Mouse (Mus musculus) right cerebral cortex, postnatal 36 days (tissue): ENCODE results near the gene Apc2.

Experiments
- DNase-seq, 2 experiments: peaks; one replicate each; pipeline ENCODE4 v3.0.0; 2022; ENCODE audit warnings: low spot score in 2 of 2, mixed read lengths in 1 of 2

Apc2 gene

GRCm38 (mm10) chr10:80294311-80294710 lies 1.5 kb upstream of the Apc2 start:
- DNase-seq, result no peak

- DNase-seq, result no peak
Observed at GRCm38 (mm10) chr10:80294788-80295303, 931 bp upstream of the Apc2 start.

GRCm38 (mm10) chr10:80296824-80297223 lies 1.0 kb downstream of the Apc2 start:
- no peak for DNase-seq

GRCm38 (mm10) chr10:80297526-80298133 lies 1.9 kb downstream of the Apc2 start:
- DNase-seq, result no peak

GRCm38 (mm10) chr10:80298571-80299281 lies 2.9 kb downstream of the Apc2 start:
- peak; percentile 90 to 91 for DNase-seq

- no peak for DNase-seq
Observed at GRCm38 (mm10) chr10:80299301-80299700, 3.5 kb downstream of the Apc2 start.

- DNase-seq, result no peak
Observed at GRCm38 (mm10) chr10:80299824-80300223, 4.0 kb downstream of the Apc2 start.

GRCm38 (mm10) chr10:80300672-80301181 lies 5.0 kb downstream of the Apc2 start:
- DNase-seq, result no peak

- DNase-seq, result no peak
Observed at GRCm38 (mm10) chr10:80301256-80302081, 5.7 kb downstream of the Apc2 start.

- DNase-seq, result no peak
Observed at GRCm38 (mm10) chr10:80302082-80302355, 6.2 kb downstream of the Apc2 start.

GRCm38 (mm10) chr10:80302471-80302881 lies 6.7 kb downstream of the Apc2 start:
- DNase-seq, result peak in 1 of 2 experiments; percentile 68

- DNase-seq, result no peak
Observed at GRCm38 (mm10) chr10:80304458-80304857, 8.7 kb downstream of the Apc2 start.

GRCm38 (mm10) chr10:80304862-80305261 lies 9.1 kb downstream of the Apc2 start:
- no peak for DNase-seq

GRCm38 (mm10) chr10:80311560-80311959 lies 15.8 kb downstream of the Apc2 start:
- DNase-seq, result peak in 1 of 2 experiments; percentile 5

- peak in 1 of 2 experiments; percentile 18 for DNase-seq
Observed at GRCm38 (mm10) chr10:80312586-80313504, 17.1 kb downstream of the Apc2 start.

GRCm38 (mm10) chr10:80313627-80314201 lies 17.9 kb downstream of the Apc2 start:
- no peak for DNase-seq

- no peak for DNase-seq
Observed at GRCm38 (mm10) chr10:80314494-80315001, 18.8 kb downstream of the Apc2 start.

GRCm38 (mm10) chr10:80315315-80315714 lies 19.5 kb downstream of the Apc2 start:
- no peak for DNase-seq

- DNase-seq, result no peak
Observed at GRCm38 (mm10) chr10:80316359-80316781, 20.6 kb downstream of the Apc2 start.

GRCm38 (mm10) chr10:80317011-80317410 lies 21.2 kb downstream of the Apc2 start:
- no peak for DNase-seq
